Mouse (Mus musculus) midbrain, embryonic 15.5 days (tissue): Measurements from ENCODE around the gene Olfr877. TPM values are rescaled to one million over a fixed set of nuclear protein-coding genes. Genes with fewer than 3 reads are reported as not detected.
A peak's percentile ranks its signal among the peaks of the same experiment; 100 is the strongest.

ENCODE experiments used
- ATAC-seq: fragments of 200-750 bp; cut with Nextera tagmentation; replicated peaks from 2 replicates; pipeline ENCODE4 v1.8.0; 2017; ENCODE audit warnings: moderate TSS enrichment
- H3K27ac ChIP-seq: fragments of 300-500 bp; sonication (generic); 2 replicates; pipeline ENCODE4 v1.5.1; 2015; ENCODE audit warnings: mild to moderate bottlenecking, inconsistent platforms
- H3K27me3 ChIP-seq: fragments of 300-500 bp; sonication (generic); replicated peaks from 2 replicates; pipeline ENCODE4 v1.6.1; 2015; ENCODE audit warnings: inconsistent platforms
- H3K36me3 ChIP-seq: fragments of 300-500 bp; sonication (generic); replicated peaks from 2 replicates; pipeline ENCODE4 v1.6.1; 2015; ENCODE audit warnings: inconsistent platforms
- H3K4me1 ChIP-seq: fragments of 300-500 bp; sonication (generic); 2 replicates; pipeline ENCODE4 v1.6.1; 2015; ENCODE audit warnings: inconsistent platforms
- H3K4me2 ChIP-seq: fragments of 300-500 bp; sonication (generic); 2 replicates; pipeline ENCODE4 v1.6.1; 2015; ENCODE audit warnings: inconsistent platforms, mild to moderate bottlenecking, moderate library complexity
- H3K4me3 ChIP-seq: fragments of 300-500 bp; sonication (generic); 2 replicates; pipeline ENCODE4 v1.5.1; 2015; ENCODE audit warnings: mild to moderate bottlenecking, inconsistent platforms
- H3K9ac ChIP-seq: fragments of 300-500 bp; sonication (generic); 2 replicates; pipeline ENCODE4 v1.6.1; 2015; ENCODE audit warnings: mild to moderate bottlenecking, inconsistent platforms
- H3K9me3 ChIP-seq: fragments of 300-500 bp; sonication (generic); 2 replicates; pipeline ENCODE4 v1.6.1; 2016; ENCODE audit warnings: inconsistent platforms
- WGBS: fragments of 180-500 bp; shearing (Covaris S2); methylation state at CpG from one replicate; pipeline ENCODE4 v1.1.7; 2015; ENCODE audit warnings: mixed read lengths; 5-methylcytosine and 5-hydroxymethylcytosine counted together
- polyA plus RNA-seq: library from polyadenylated mRNA; unstranded; fragments of >200 nt; fragmentation: Nextera tagmentation; extraction: Ambion mirVana; gene quantifications from 2 replicates; pipeline ENCODE4 v1.2.1, GENCODE M21; 2015

Gene Olfr877
- not detected in 2 replicates for polyA plus RNA-seq

DNA sequence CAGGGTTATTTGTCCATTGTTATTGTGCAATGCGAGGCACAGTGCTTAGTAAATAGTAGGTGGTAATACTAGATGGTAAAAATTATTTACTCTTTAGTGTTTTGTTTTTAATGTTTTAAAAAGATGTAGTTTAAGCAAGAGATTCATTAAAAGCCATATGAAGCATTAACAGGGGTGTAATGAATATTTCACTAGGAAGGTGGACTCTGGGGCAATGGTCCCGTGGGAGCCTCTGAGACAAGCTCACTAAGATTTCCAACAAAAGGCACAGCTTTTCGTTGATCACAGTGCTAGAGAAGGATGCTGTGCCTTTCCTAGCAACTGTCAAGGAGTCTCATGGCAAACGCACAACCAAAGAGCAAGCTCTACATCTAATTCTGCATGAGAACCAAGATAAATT lies at the start of gene Olfr877:
Gene Olfr877 (plus strand): TSS at position 301 of the 400 bp plus-strand sequence.
- no peaks in the 10 kb centered on the region for H3K36me3 ChIP-seq
- no peaks in the 10 kb centered on the region for H3K27me3 ChIP-seq
- no peak within 1 kb of the TSS for H3K9ac ChIP-seq
- 78% methylated on average over 4 of the region's 4 CpGs for WGBS
- no peak within 1 kb of the TSS for H3K27ac ChIP-seq
- H3K4me1 ChIP-seq, result no peaks in the 10 kb centered on the region
- H3K4me3 ChIP-seq, result no peak within 1 kb of the TSS
- no peaks in the 10 kb centered on the region for H3K9me3 ChIP-seq
- H3K4me2 ChIP-seq, result no peak within 1 kb of the TSS
- ATAC-seq, result no peak

DNA sequence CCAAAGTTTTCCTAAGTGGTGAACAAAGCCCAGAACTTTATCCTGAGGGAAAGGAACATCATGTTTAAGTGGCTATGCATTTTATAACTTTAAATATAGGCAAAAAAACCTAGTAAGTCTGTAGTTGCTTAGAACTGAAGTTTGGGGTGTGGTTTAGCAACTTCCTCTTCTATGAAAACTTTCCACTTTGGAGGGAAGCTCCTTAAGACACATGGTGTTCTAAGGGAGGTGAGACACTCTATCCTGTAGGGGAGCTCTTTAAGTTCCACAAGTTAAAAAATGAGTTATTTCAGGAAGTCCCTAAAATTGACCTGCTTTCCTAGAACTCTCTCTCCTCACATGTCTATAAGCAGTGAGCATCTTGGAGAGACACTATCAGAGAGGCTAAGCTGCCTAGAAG lies 46.8 kb upstream of the Olfr877 start:
- Histone ChIP-seq H3K4me2 (no peak overlapping the region), H3K4me1 (no peaks in the 10 kb centered on the region), H3K9me3 (no peaks in the 10 kb centered on the region), H3K9ac (no peak overlapping the region), H3K4me3 (no peak overlapping the region), H3K36me3 (no peaks in the 10 kb centered on the region), H3K27me3 (no peaks in the 10 kb centered on the region), H3K27ac (no peak overlapping the region)
- no peak for ATAC-seq

DNA sequence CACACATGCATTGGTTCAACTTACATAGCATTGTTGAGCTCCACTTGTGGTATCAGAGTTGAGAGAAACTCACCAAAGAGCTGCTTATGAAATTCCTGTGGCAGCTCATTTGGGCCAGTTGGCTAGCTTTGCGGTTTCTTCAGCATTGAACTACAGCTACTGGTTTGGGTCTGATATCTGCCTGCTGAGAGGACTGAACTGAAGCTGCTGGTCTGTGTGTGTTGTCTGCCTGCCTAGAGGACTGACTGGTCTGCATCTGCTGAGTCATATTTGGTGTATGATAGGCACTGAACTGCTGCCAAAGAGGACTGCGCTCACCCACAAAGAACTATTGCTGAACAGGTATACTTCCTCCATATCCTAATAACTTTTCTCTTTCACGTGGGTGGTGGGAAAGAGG lies 45.6 kb upstream of the Olfr877 start:
- Histone ChIP-seq H3K9ac (no peak overlapping the region), H3K4me3 (no peak overlapping the region), H3K27ac (no peak overlapping the region), H3K27me3 (no peaks in the 10 kb centered on the region), H3K4me2 (no peak overlapping the region), H3K4me1 (no peaks in the 10 kb centered on the region), H3K36me3 (no peaks in the 10 kb centered on the region), H3K9me3 (no peaks in the 10 kb centered on the region)
- ATAC-seq, result no peak
- WGBS, result 91% methylated on average over 3 of the region's 3 CpGs

- Histone ChIP-seq H3K4me2 (no peak overlapping the region), H3K9me3 (no peaks in the 10 kb centered on the region), H3K4me1 (no peaks in the 10 kb centered on the region), H3K27me3 (no peaks in the 10 kb centered on the region), H3K36me3 (no peaks in the 10 kb centered on the region), H3K9ac (no peak overlapping the region), H3K27ac (no peak overlapping the region), H3K4me3 (no peak overlapping the region)
- ATAC-seq, result no peak
- 84% methylated on average over 2 of the region's 2 CpGs for WGBS
Measured at GRCm38 (mm10) chr9:37808976-37809375, 45.1 kb upstream of the Olfr877 start.

DNA sequence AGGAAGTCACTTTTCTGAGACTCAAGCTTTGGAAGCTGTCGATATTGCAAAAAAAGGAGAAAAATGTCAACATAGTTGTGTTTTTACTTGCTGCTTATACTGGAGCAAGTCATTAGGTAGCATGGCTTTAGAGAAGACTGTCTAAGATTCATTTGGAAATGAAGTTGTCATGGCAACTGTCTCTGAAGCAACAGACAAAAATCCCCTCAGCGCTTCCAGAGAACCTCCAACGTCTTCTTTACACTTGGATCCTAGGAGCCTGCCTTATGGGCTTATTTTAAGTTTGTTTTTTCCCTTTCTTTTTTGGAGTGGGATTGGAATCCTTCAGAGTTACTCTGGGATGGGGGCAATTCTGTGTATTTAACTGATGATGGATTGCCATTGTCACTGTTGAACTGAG lies 39.4 kb upstream of the Olfr877 start:
- Histone ChIP-seq H3K36me3 (no peaks in the 10 kb centered on the region), H3K4me2 (no peak overlapping the region), H3K9me3 (no peaks in the 10 kb centered on the region), H3K9ac (no peak overlapping the region), H3K4me1 (no peaks in the 10 kb centered on the region), H3K4me3 (no peak overlapping the region), H3K27ac (no peak overlapping the region), H3K27me3 (no peaks in the 10 kb centered on the region)
- peak; percentile 89 for ATAC-seq
- WGBS, result 44% methylated on average over 3 of the region's 3 CpGs

DNA sequence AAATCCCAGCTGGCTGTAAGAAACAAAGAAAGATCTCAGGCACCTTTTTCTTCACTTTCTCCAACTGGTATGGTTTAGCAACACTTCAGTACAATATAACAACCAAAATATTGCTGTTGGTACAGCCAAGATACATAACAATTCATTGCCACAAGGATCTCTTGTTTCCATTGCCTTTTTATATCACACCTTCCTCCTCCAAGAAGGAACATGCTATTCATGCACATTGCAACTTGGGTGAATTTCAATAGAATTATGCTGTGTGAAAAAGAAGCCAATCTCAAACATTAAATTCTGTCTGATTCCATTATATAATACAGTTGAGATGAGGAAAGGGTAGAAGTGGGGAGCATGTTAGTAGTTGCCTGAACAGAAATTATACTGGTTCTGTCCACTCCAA lies 24.2 kb upstream of the Olfr877 start:
- no peaks in the 10 kb centered on the region for H3K36me3 ChIP-seq
- H3K9ac ChIP-seq, result no peak overlapping the region
- H3K4me1 ChIP-seq, result no peaks in the 10 kb centered on the region
- ATAC-seq, result no peak
- H3K27me3 ChIP-seq, result no peaks in the 10 kb centered on the region
- H3K27ac ChIP-seq, result no peak overlapping the region
- no peaks in the 10 kb centered on the region for H3K9me3 ChIP-seq
- H3K4me2 ChIP-seq, result no peak overlapping the region
- H3K4me3 ChIP-seq, result no peak overlapping the region

DNA sequence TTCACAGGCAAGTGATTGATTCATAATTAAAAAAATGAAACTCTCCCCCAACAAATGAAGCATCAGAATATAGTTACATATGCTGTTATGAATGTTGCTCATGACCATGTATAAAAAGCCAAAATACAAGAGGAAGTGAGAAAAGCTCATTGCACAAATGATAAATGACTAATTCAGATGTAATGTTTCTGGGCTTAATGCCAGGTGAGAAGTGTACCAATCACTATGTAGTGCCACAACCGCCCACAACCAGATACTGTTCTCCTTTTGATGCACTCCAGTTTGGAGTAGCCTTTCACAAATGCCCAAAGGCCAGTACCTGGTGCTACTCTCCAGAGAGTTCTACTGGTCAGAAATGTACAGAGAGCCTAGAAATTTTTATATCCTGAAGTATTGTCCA lies 20.7 kb upstream of the Olfr877 start:
- H3K27me3 ChIP-seq, result no peaks in the 10 kb centered on the region
- ATAC-seq, result no peak
- H3K4me2 ChIP-seq, result no peak overlapping the region
- no peaks in the 10 kb centered on the region for H3K4me1 ChIP-seq
- H3K4me3 ChIP-seq, result no peak overlapping the region
- no peaks in the 10 kb centered on the region for H3K9me3 ChIP-seq
- H3K27ac ChIP-seq, result no peak overlapping the region
- no peaks in the 10 kb centered on the region for H3K36me3 ChIP-seq
- 91% methylated on average over 1 of the region's 1 CpGs for WGBS
- H3K9ac ChIP-seq, result no peak overlapping the region

GRCm38 (mm10) chr9:37849267-37849666 lies 4.8 kb upstream of the Olfr877 start:
- no peak for ATAC-seq
- Histone ChIP-seq H3K4me2 (no peak overlapping the region), H3K36me3 (no peaks in the 10 kb centered on the region), H3K9me3 (no peaks in the 10 kb centered on the region), H3K27me3 (no peaks in the 10 kb centered on the region), H3K4me3 (no peak overlapping the region), H3K27ac (no peak overlapping the region), H3K4me1 (no peaks in the 10 kb centered on the region), H3K9ac (no peak overlapping the region)
- 90% methylated on average over 2 of the region's 2 CpGs for WGBS

- Histone ChIP-seq H3K9ac (no peak overlapping the region), H3K4me3 (no peak overlapping the region), H3K27me3 (no peaks in the 10 kb centered on the region), H3K4me2 (no peak overlapping the region), H3K36me3 (no peaks in the 10 kb centered on the region), H3K9me3 (no peaks in the 10 kb centered on the region), H3K27ac (no peak overlapping the region), H3K4me1 (no peaks in the 10 kb centered on the region)
- WGBS, result 85% methylated on average over 1 of the region's 1 CpGs
- no peak for ATAC-seq
Measured at GRCm38 (mm10) chr9:37863325-37863724, 9.3 kb downstream of the Olfr877 start.

DNA sequence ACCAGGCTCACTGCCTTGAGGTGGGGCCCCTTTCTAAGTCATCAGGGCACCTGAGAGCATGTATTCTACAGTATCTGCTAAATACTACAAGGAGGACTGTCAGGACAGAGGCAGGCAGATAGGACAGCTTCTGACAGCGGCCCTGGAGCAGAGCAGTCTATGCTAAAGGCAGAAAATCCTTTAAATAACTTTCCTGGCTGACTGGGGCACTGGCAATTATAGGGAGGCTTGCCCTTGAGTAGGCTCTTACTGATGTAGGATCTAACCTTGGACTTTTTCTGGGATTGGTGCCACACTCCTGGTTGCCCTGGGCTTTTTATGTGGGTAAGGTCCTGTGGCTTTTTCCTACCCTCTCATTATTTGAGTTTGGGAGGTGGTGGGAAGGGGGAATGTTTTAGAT lies 16.2 kb downstream of the Olfr877 start:
- WGBS, result 67% methylated on average over 1 of the region's 1 CpGs
- no peak overlapping the region for H3K4me3 ChIP-seq
- no peaks in the 10 kb centered on the region for H3K9me3 ChIP-seq
- H3K27me3 ChIP-seq, result no peaks in the 10 kb centered on the region
- H3K27ac ChIP-seq, result no peak overlapping the region
- no peaks in the 10 kb centered on the region for H3K4me1 ChIP-seq
- H3K36me3 ChIP-seq, result no peaks in the 10 kb centered on the region
- H3K9ac ChIP-seq, result no peak overlapping the region
- H3K4me2 ChIP-seq, result no peak overlapping the region
- no peak for ATAC-seq

GRCm38 (mm10) chr9:37871097-37871496 lies 17.0 kb downstream of the Olfr877 start:
- no peak for ATAC-seq
- Histone ChIP-seq H3K9me3 (no peaks in the 10 kb centered on the region), H3K36me3 (no peaks in the 10 kb centered on the region), H3K27ac (no peak overlapping the region), H3K4me3 (no peak overlapping the region), H3K4me2 (no peak overlapping the region), H3K4me1 (no peaks in the 10 kb centered on the region), H3K27me3 (no peaks in the 10 kb centered on the region), H3K9ac (no peak overlapping the region)
- 83% methylated on average over 1 of the region's 1 CpGs for WGBS

DNA sequence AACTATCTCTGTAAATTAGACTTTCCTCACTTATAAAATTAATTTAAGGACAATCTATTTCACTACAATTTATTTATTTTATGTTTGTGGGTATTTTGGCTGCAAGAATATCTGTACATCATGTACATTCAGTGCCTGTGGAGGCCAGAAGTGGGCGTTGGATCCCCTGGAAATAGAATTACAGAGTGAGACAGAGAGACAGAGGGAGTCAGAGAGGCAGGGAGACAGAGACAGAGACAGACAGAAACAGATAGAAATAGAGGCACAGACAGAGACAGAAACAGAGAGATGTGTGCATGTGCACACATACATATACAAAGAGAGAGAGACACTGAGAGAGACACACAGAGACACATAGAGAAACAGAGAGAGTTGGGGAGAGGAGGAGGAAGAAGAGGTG lies 17.5 kb downstream of the Olfr877 start:
- Histone ChIP-seq H3K36me3 (no peaks in the 10 kb centered on the region), H3K9ac (no peak overlapping the region), H3K27ac (no peak overlapping the region), H3K4me1 (no peaks in the 10 kb centered on the region), H3K4me2 (no peak overlapping the region), H3K9me3 (no peaks in the 10 kb centered on the region), H3K4me3 (no peak overlapping the region), H3K27me3 (no peaks in the 10 kb centered on the region)
- 80% methylated on average over 1 of the region's 1 CpGs for WGBS
- no peak for ATAC-seq

- 12% methylated on average over 2 of the region's 2 CpGs for WGBS
- Histone ChIP-seq H3K9me3 (no peaks in the 10 kb centered on the region), H3K27me3 (no peaks in the 10 kb centered on the region), H3K27ac (no peak overlapping the region), H3K4me2 (no peak overlapping the region), H3K4me1 (no peaks in the 10 kb centered on the region), H3K36me3 (no peaks in the 10 kb centered on the region), H3K9ac (no peak overlapping the region), H3K4me3 (no peak overlapping the region)
- peak; percentile 90 for ATAC-seq
Measured at GRCm38 (mm10) chr9:37890960-37891359, 36.9 kb downstream of the Olfr877 start.

GRCm38 (mm10) chr9:37896661-37897060 lies 42.6 kb downstream of the Olfr877 start, which contains the start of gene Olfr145:
Gene Olfr145 (plus strand): TSS chr9:37896724.
- no peaks in the 10 kb centered on the region for H3K4me1 ChIP-seq
- H3K36me3 ChIP-seq, result no peaks in the 10 kb centered on the region
- no peak within 1 kb of the TSS for H3K4me2 ChIP-seq
- H3K9ac ChIP-seq, result no peak within 1 kb of the TSS
- ATAC-seq, result no peak
- 20% methylated on average over 2 of the region's 2 CpGs for WGBS
- no peaks in the 10 kb centered on the region for H3K27me3 ChIP-seq
- no peak within 1 kb of the TSS for H3K27ac ChIP-seq
- no peak within 1 kb of the TSS for H3K4me3 ChIP-seq
- H3K9me3 ChIP-seq, result no peaks in the 10 kb centered on the region
